Mouse (Mus musculus) macrophage (primary cell): ENCODE data around the gene Xirp1. TPM values are rescaled to one million over a fixed set of nuclear protein-coding genes. Genes with fewer than 3 reads are reported as not detected.

ENCODE experiments used
- polyA plus RNA-seq: library from polyadenylated mRNA; stranded (reverse); fragments of 250-400 nt; gene quantifications from 3 replicates; pipeline ENCODE4 v1.2.4, GENCODE M21; 2018; ENCODE audit warnings: inconsistent platforms

The Xirp1 gene
- polyA plus RNA-seq, 1 experiment from 2014 or later: not detected

Other genes with a start within 250 kb of the Xirp1 start
- gene Scn11a, start 198.1 kb downstream of the Xirp1 start, polyA plus RNA-seq: not detected in 3 replicates
- 25.1 to 40.5 TPM (median 29.3 TPM) in 3 replicates for gene Wdr48, start 128.7 kb downstream of the Xirp1 start, polyA plus RNA-seq
- gene Gorasp1, start 86.0 kb downstream of the Xirp1 start, polyA plus RNA-seq: 5.6 to 12.2 TPM (median 9.6 TPM) in 3 replicates
- gene Ttc21a, start 86.0 kb downstream of the Xirp1 start, polyA plus RNA-seq: 0.05 to 0.09 TPM (median 0.06 TPM) in 3 replicates
- gene Csrnp1, start 38.9 kb downstream of the Xirp1 start, polyA plus RNA-seq: 5.0 to 8.4 TPM (median 8.0 TPM) in 3 replicates
- 0.66 to 3.0 TPM (median 0.75 TPM) in 3 replicates for gene Cx3cr1, start 46.3 kb upstream of the Xirp1 start, polyA plus RNA-seq
- gene Ccr8, start 68.5 kb upstream of the Xirp1 start, polyA plus RNA-seq: not detected in 3 replicates
- gene Slc25a38, start 86.8 kb upstream of the Xirp1 start, polyA plus RNA-seq: 3.5 to 10.7 TPM (median 9.8 TPM) in 3 replicates
- 581 to 998 TPM (median 592 TPM) in 3 replicates for gene Rpsa, start 104.1 kb upstream of the Xirp1 start, polyA plus RNA-seq
- gene Mobp, start 126.1 kb upstream of the Xirp1 start, polyA plus RNA-seq: not detected in 3 replicates